18 mouse cellular contexts compared by ENCODE assay signal in genomic region chr8:120698426-120698825, GRCm38 (mm10). TPM values are rescaled to one million over a fixed set of nuclear protein-coding genes. Genes with fewer than 3 reads are reported as not detected.
DNase-seq lines count a peak whose midpoint lies in the region; ATAC-seq and TF ChIP-seq lines count a peak whose summit lies in the region.
"Had no signal": no experiment of that assay in that cellular context is flagged by ENCODE, and none has a peak within 500 bp of the region (broad histone marks: within the 10 kb centered on the region; RNA-seq: fewer than 3 reads in every experiment).

No protein-coding gene starts in this region.

- H3K27ac ChIP-seq in intestine, embryonic 14.5 days (ENCODE audit: low read depth), result peak overlapping the region; percentile 83
- no peak overlapping the region for H3K27ac ChIP-seq in intestine, postnatal 0 days (ENCODE audit: low read depth, low read length)
- H3K27ac ChIP-seq in liver, adult 2 months (replicated peaks; ENCODE audit: insufficient read depth, low read depth, low read length), result peak overlapping the region; percentile 39
- H3K27ac ChIP-seq in liver, postnatal 0 days (ENCODE audit: low read depth), result no peak overlapping the region
- H3K27ac ChIP-seq in stomach, embryonic 14.5 days (ENCODE audit: low read length), result peak overlapping the region; percentile 39; the same call in 1 of the 2 replicates
- no peak overlapping the region for H3K27ac ChIP-seq in midbrain, embryonic 11.5 days (ENCODE audit: low read depth, low read length)
- H3K27ac ChIP-seq: limb, embryonic 12.5 days; liver, embryonic 14.5 days; midbrain, embryonic 12.5 days; neural tube, embryonic 13.5 days had no signal

- H3K4me1 ChIP-seq in intestine, embryonic 14.5 days (replicated peaks; ENCODE audit: control insufficient read depth, insufficient read depth, low read length), result peaks cover 46% of the 10 kb centered on the region
- peaks cover 14% of the 10 kb centered on the region for H3K4me1 ChIP-seq in intestine, postnatal 0 days (replicated peaks; ENCODE audit: control insufficient read depth, insufficient read depth, low read length)
- H3K4me1 ChIP-seq in liver, adult 2 months (ENCODE audit: control insufficient read depth, insufficient read depth, low read length), result peaks cover 8% of the 10 kb centered on the region
- H3K4me1 ChIP-seq in liver, postnatal 0 days (ENCODE audit: insufficient read depth), result peaks cover 16% of the 10 kb centered on the region
- peaks cover 35% of the 10 kb centered on the region for H3K4me1 ChIP-seq in stomach, embryonic 14.5 days (ENCODE audit: control insufficient read depth, insufficient read depth, low read length)
- H3K4me1 ChIP-seq in midbrain, embryonic 11.5 days (ENCODE audit: control insufficient read depth, insufficient read depth, low read length), result no peaks in the 10 kb centered on the region; the same call in 1 of the 2 replicates
- H3K4me1 ChIP-seq: midbrain, embryonic 12.5 days had no signal

- WGBS in intestine, embryonic 14.5 days, result 55% methylated on average over 7 of the region's 7 CpGs
- WGBS in intestine, postnatal 0 days, result 69% methylated on average over 7 of the region's 7 CpGs
- 77% methylated on average over 7 of the region's 7 CpGs for WGBS in liver, adult 2 months
- WGBS in liver, postnatal 0 days (ENCODE audit: insufficient replicate concordance), result 70% methylated on average over 7 of the region's 7 CpGs
- 54% methylated on average over 7 of the region's 7 CpGs for WGBS in stomach, embryonic 14.5 days
- 92% methylated on average over 7 of the region's 7 CpGs for WGBS in midbrain, embryonic 11.5 days

- H3K79me2 ChIP-seq in liver, adult 2 months (ENCODE audit: control insufficient read depth, insufficient read depth, low read length), result no peaks in the 10 kb centered on the region

- no peak for TF ChIP-seq POLR2A in liver, adult 2 months (IDR thresholded peaks at IDR 0.05; ENCODE audit: extremely low read depth, insufficient read depth, low read length)

- no peak overlapping the region for H3K9ac ChIP-seq in intestine, embryonic 14.5 days (ENCODE audit: low read length)
- no peak overlapping the region for H3K9ac ChIP-seq in intestine, postnatal 0 days (ENCODE audit: low read depth, low read length)
- no peak overlapping the region for H3K9ac ChIP-seq in liver, adult 2 months (ENCODE audit: low read depth, low read length)
- H3K9ac ChIP-seq in liver, postnatal 0 days (replicated peaks), result no peak overlapping the region
- H3K9ac ChIP-seq in stomach, embryonic 14.5 days (replicated peaks; ENCODE audit: low read depth, low read length), result no peak overlapping the region
- H3K9ac ChIP-seq in midbrain, embryonic 11.5 days (ENCODE audit: low read length), result no peak overlapping the region
- H3K9ac ChIP-seq: forebrain, postnatal 0 days; limb, embryonic 12.5 days; liver, embryonic 14.5 days; midbrain, embryonic 12.5 days; neural tube, embryonic 13.5 days had no signal

- DNase-seq in intestine, embryonic 14.5 days (ENCODE audit: low spot score), result no peak
- DNase-seq in liver, adult 2 months (ENCODE audit: extremely low read depth, low read depth, low spot score), result no peak
- DNase-seq in liver, postnatal 0 days, result no peak
- peak; percentile 48 for DNase-seq in lung, postnatal 10 days
- no peak for DNase-seq in midbrain, embryonic 11.5 days (ENCODE audit: low spot score, missing footprints)
- DNase-seq: cerebellum, adult 9-10 months; forebrain, postnatal 0 days; layer of hippocampus, adult 9-11 months; right cerebral cortex, postnatal 25 days; thymus, adult 18-20 months had no signal

- no peak for TF ChIP-seq CTCF in intestine, postnatal 0 days (IDR thresholded peaks at IDR 0.05; ENCODE audit: low read depth)
- no peak for TF ChIP-seq CTCF in liver, adult 2 months (IDR thresholded peaks at IDR 0.05; ENCODE audit: low read depth, low read length)
- TF ChIP-seq CTCF in liver, postnatal 0 days (IDR thresholded peaks at IDR 0.05; ENCODE audit: low read depth), result no peak

- H3K27me3 ChIP-seq in intestine, embryonic 14.5 days (replicated peaks; ENCODE audit: control insufficient read depth, insufficient read depth, low read length), result no peaks in the 10 kb centered on the region
- no peaks in the 10 kb centered on the region for H3K27me3 ChIP-seq in intestine, postnatal 0 days (replicated peaks; ENCODE audit: control insufficient read depth, insufficient read depth, low read length)
- no peaks in the 10 kb centered on the region for H3K27me3 ChIP-seq in liver, adult 2 months (ENCODE audit: control insufficient read depth, insufficient read depth, low read length)
- H3K27me3 ChIP-seq in liver, postnatal 0 days (ENCODE audit: insufficient read depth, low read length), result no peaks in the 10 kb centered on the region
- H3K27me3 ChIP-seq in stomach, embryonic 14.5 days (ENCODE audit: control insufficient read depth, insufficient read depth, low read length), result no peaks in the 10 kb centered on the region
- no peaks in the 10 kb centered on the region for H3K27me3 ChIP-seq in midbrain, embryonic 11.5 days (ENCODE audit: control insufficient read depth, insufficient read depth, low read length)
- H3K27me3 ChIP-seq: neural tube, embryonic 13.5 days had no signal

- ATAC-seq in intestine, embryonic 14.5 days (replicated peaks; ENCODE audit: low FRiP score, low TSS enrichment, low read depth), result no peak
- ATAC-seq in intestine, postnatal 0 days, result no peak
- no peak for ATAC-seq in liver, postnatal 0 days
- no peak for ATAC-seq in stomach, embryonic 14.5 days (ENCODE audit: insufficient number of reproducible peaks, insufficient read depth, low FRiP score, low read depth)
- no peak for ATAC-seq in megakaryocyte, adult 5-6 weeks (ENCODE audit: poor library complexity, severe bottlenecking)
- no peak for ATAC-seq in midbrain, embryonic 11.5 days (ENCODE audit: low FRiP score)
- ATAC-seq: forebrain, postnatal 0 days had no signal

- no peaks in the 10 kb centered on the region for H3K36me3 ChIP-seq in intestine, embryonic 14.5 days (ENCODE audit: control insufficient read depth, insufficient read depth, low read length)
- no peaks in the 10 kb centered on the region for H3K36me3 ChIP-seq in intestine, postnatal 0 days (ENCODE audit: control insufficient read depth, insufficient read depth)
- no peaks in the 10 kb centered on the region for H3K36me3 ChIP-seq in liver, adult 2 months (ENCODE audit: control insufficient read depth, insufficient read depth, low read length)
- H3K36me3 ChIP-seq in liver, postnatal 0 days (replicated peaks; ENCODE audit: insufficient read depth, low read length), result no peaks in the 10 kb centered on the region
- H3K36me3 ChIP-seq in stomach, embryonic 14.5 days (ENCODE audit: control insufficient read depth, insufficient read depth, low read length), result no peaks in the 10 kb centered on the region
- H3K36me3 ChIP-seq in midbrain, embryonic 11.5 days (ENCODE audit: control insufficient read depth, insufficient read depth, low read length), result no peaks in the 10 kb centered on the region
- H3K36me3 ChIP-seq: limb, embryonic 12.5 days; midbrain, embryonic 12.5 days; neural tube, embryonic 13.5 days had no signal

- H3K9me3 ChIP-seq in intestine, embryonic 14.5 days (ENCODE audit: control insufficient read depth, low read length), result no peaks in the 10 kb centered on the region
- H3K9me3 ChIP-seq in intestine, postnatal 0 days (ENCODE audit: control insufficient read depth), result no peaks in the 10 kb centered on the region
- no peaks in the 10 kb centered on the region for H3K9me3 ChIP-seq in liver, postnatal 0 days (ENCODE audit: low read length)
- H3K9me3 ChIP-seq in stomach, embryonic 14.5 days (ENCODE audit: control insufficient read depth, low read depth, low read length), result no peaks in the 10 kb centered on the region; the same call in 1 of the 2 replicates
- H3K9me3 ChIP-seq in midbrain, embryonic 11.5 days (ENCODE audit: control insufficient read depth, low read length), result no peaks in the 10 kb centered on the region
- H3K9me3 ChIP-seq: midbrain, embryonic 12.5 days; neural tube, embryonic 13.5 days had no signal

- H3K4me3 ChIP-seq in intestine, embryonic 14.5 days (ENCODE audit: low read depth, low read length), result no peak overlapping the region
- no peak overlapping the region for H3K4me3 ChIP-seq in intestine, postnatal 0 days (ENCODE audit: low read depth, low read length)
- no peak overlapping the region for H3K4me3 ChIP-seq in liver, adult 2 months (ENCODE audit: insufficient read depth, low read depth, low read length)
- no peak overlapping the region for H3K4me3 ChIP-seq in liver, postnatal 0 days (ENCODE audit: low read depth, low read length)
- H3K4me3 ChIP-seq in stomach, embryonic 14.5 days (ENCODE audit: low read depth, low read length), result no peak overlapping the region
- no peak overlapping the region for H3K4me3 ChIP-seq in midbrain, embryonic 11.5 days (ENCODE audit: low read depth, low read length)
- H3K4me3 ChIP-seq: limb, embryonic 12.5 days; midbrain, embryonic 12.5 days; neural tube, embryonic 13.5 days had no signal

- no peak overlapping the region for H3K4me2 ChIP-seq in intestine, embryonic 14.5 days (ENCODE audit: low read length)
- no peak overlapping the region for H3K4me2 ChIP-seq in intestine, postnatal 0 days (replicated peaks; ENCODE audit: low read depth)
- H3K4me2 ChIP-seq in liver, postnatal 0 days (ENCODE audit: low read depth, low read length), result no peak overlapping the region
- no peak overlapping the region for H3K4me2 ChIP-seq in stomach, embryonic 14.5 days (replicated peaks; ENCODE audit: low read depth, low read length)
- H3K4me2 ChIP-seq in midbrain, embryonic 11.5 days, result no peak overlapping the region
- H3K4me2 ChIP-seq: limb, embryonic 12.5 days; midbrain, embryonic 12.5 days; neural tube, embryonic 13.5 days had no signal

- TF ChIP-seq EP300 in liver, postnatal 0 days (IDR thresholded peaks at IDR 0.05; ENCODE audit: low read depth), result no peak

RNA-seq across cellular contexts. Expression of gene Emc8, which starts 30.1 kb away (rescaled TPM):
- polyA plus RNA-seq in intestine, embryonic 14.5 days (2014; fragmentation: Nextera tagmentation; extraction: Ambion mirVana), result 290 and 294 TPM in 2 replicates
- polyA plus RNA-seq in intestine, postnatal 0 days (2015; fragmentation: Nextera tagmentation; extraction: Ambion mirVana), result 127 and 135 TPM in 2 replicates
- 6.7 and 11.9 TPM in 2 replicates for total RNA-seq in liver, adult 2 months (2014; rRNA removed)
- polyA plus RNA-seq in liver, adult 2 months (2012; rRNA removed), result 47.8 and 53.3 TPM in 2 replicates
- polyA plus RNA-seq in liver, postnatal 0 days (2015; fragmentation: Nextera tagmentation; extraction: Ambion mirVana), result 81.1 and 83.9 TPM in 2 replicates
- 244 and 254 TPM in 2 replicates for polyA plus RNA-seq in stomach, embryonic 14.5 days (2014; fragmentation: Nextera tagmentation; extraction: Ambion mirVana)
- 46.7 and 48.7 TPM in 2 replicates for total RNA-seq in megakaryocyte, adult 5-6 weeks (2015)
- total RNA-seq in megakaryocyte, adult 5-6 weeks (2017), result 41.6 and 51.3 TPM in 2 replicates
- 292 and 306 TPM in 2 replicates for polyA plus RNA-seq in midbrain, embryonic 11.5 days (2014; fragmentation: Nextera tagmentation; extraction: Ambion mirVana)

RNA-seq across cellular contexts. Expression of gene Cox4i1, which starts 30.4 kb away (rescaled TPM):
- polyA plus RNA-seq in intestine, embryonic 14.5 days (2014; fragmentation: Nextera tagmentation; extraction: Ambion mirVana), result 1,269 and 1,281 TPM in 2 replicates
- 2,406 and 2,420 TPM in 2 replicates for polyA plus RNA-seq in intestine, postnatal 0 days (2015; fragmentation: Nextera tagmentation; extraction: Ambion mirVana)
- total RNA-seq in liver, adult 2 months (2014; rRNA removed), result 706 and 858 TPM in 2 replicates
- 1,059 and 1,162 TPM in 2 replicates for polyA plus RNA-seq in liver, adult 2 months (2012; rRNA removed)
- polyA plus RNA-seq in liver, postnatal 0 days (2015; fragmentation: Nextera tagmentation; extraction: Ambion mirVana), result 1,191 and 1,240 TPM in 2 replicates
- 1,095 and 1,156 TPM in 2 replicates for polyA plus RNA-seq in stomach, embryonic 14.5 days (2014; fragmentation: Nextera tagmentation; extraction: Ambion mirVana)
- total RNA-seq in megakaryocyte, adult 5-6 weeks (2015), result 776 and 796 TPM in 2 replicates
- total RNA-seq in megakaryocyte, adult 5-6 weeks (2017), result 479 and 480 TPM in 2 replicates
- 937 and 953 TPM in 2 replicates for polyA plus RNA-seq in midbrain, embryonic 11.5 days (2014; fragmentation: Nextera tagmentation; extraction: Ambion mirVana)

RNA-seq across cellular contexts. Expression of gene Gm27021, which starts 30.5 kb away (rescaled TPM):
- 0.62 and 1.7 TPM in 2 replicates for polyA plus RNA-seq in intestine, embryonic 14.5 days (2014; fragmentation: Nextera tagmentation; extraction: Ambion mirVana)
- polyA plus RNA-seq in intestine, postnatal 0 days (2015; fragmentation: Nextera tagmentation; extraction: Ambion mirVana), result 1.0 and 1.9 TPM in 2 replicates
- 1.4 TPM in 1 of 2 replicates, not detected in the other for total RNA-seq in liver, adult 2 months (2014; rRNA removed)
- not detected in 2 replicates for polyA plus RNA-seq in liver, adult 2 months (2012; rRNA removed)
- polyA plus RNA-seq in liver, postnatal 0 days (2015; fragmentation: Nextera tagmentation; extraction: Ambion mirVana), result 0.58 and 1.4 TPM in 2 replicates
- 2.4 TPM in 1 of 2 replicates, not detected in the other for polyA plus RNA-seq in stomach, embryonic 14.5 days (2014; fragmentation: Nextera tagmentation; extraction: Ambion mirVana)
- not detected in 2 replicates for total RNA-seq in megakaryocyte, adult 5-6 weeks (2015)
- total RNA-seq in megakaryocyte, adult 5-6 weeks (2017), result 0.29 TPM in 1 of 2 replicates, not detected in the other
- 3.4 and 3.5 TPM in 2 replicates for polyA plus RNA-seq in midbrain, embryonic 11.5 days (2014; fragmentation: Nextera tagmentation; extraction: Ambion mirVana)
- total RNA-seq: gastrocnemius, adult 18-20 months had no signal

RNA-seq across cellular contexts. Expression of gene Irf8, which starts 37.7 kb away (rescaled TPM):
- polyA plus RNA-seq in intestine, embryonic 14.5 days (2014; fragmentation: Nextera tagmentation; extraction: Ambion mirVana), result 26.9 and 32.2 TPM in 2 replicates
- 79.5 and 92.3 TPM in 2 replicates for polyA plus RNA-seq in intestine, postnatal 0 days (2015; fragmentation: Nextera tagmentation; extraction: Ambion mirVana)
- total RNA-seq in liver, adult 2 months (2014; rRNA removed), result 5.5 and 7.6 TPM in 2 replicates
- 3.3 and 7.0 TPM in 2 replicates for polyA plus RNA-seq in liver, adult 2 months (2012; rRNA removed)
- 28.3 and 31.8 TPM in 2 replicates for polyA plus RNA-seq in liver, postnatal 0 days (2015; fragmentation: Nextera tagmentation; extraction: Ambion mirVana)
- polyA plus RNA-seq in stomach, embryonic 14.5 days (2014; fragmentation: Nextera tagmentation; extraction: Ambion mirVana), result 12.7 and 15.3 TPM in 2 replicates
- total RNA-seq in megakaryocyte, adult 5-6 weeks (2015), result 167 and 175 TPM in 2 replicates
- total RNA-seq in megakaryocyte, adult 5-6 weeks (2017), result 282 and 289 TPM in 2 replicates
- polyA plus RNA-seq in midbrain, embryonic 11.5 days (2014; fragmentation: Nextera tagmentation; extraction: Ambion mirVana), result 4.7 and 4.9 TPM in 2 replicates

RNA-seq across cellular contexts. Expression of gene 1190005I06Rik, which starts 51.0 kb away (rescaled TPM):
- polyA plus RNA-seq in intestine, embryonic 14.5 days (2014; fragmentation: Nextera tagmentation; extraction: Ambion mirVana), result 1.6 and 2.8 TPM in 2 replicates
- 3.9 and 4.0 TPM in 2 replicates for polyA plus RNA-seq in intestine, postnatal 0 days (2015; fragmentation: Nextera tagmentation; extraction: Ambion mirVana)
- 12.0 and 21.2 TPM in 2 replicates for total RNA-seq in liver, adult 2 months (2014; rRNA removed)
- polyA plus RNA-seq in liver, adult 2 months (2012; rRNA removed), result 11.9 and 15.3 TPM in 2 replicates
- 4.8 and 5.0 TPM in 2 replicates for polyA plus RNA-seq in liver, postnatal 0 days (2015; fragmentation: Nextera tagmentation; extraction: Ambion mirVana)
- 3.6 and 5.0 TPM in 2 replicates for polyA plus RNA-seq in stomach, embryonic 14.5 days (2014; fragmentation: Nextera tagmentation; extraction: Ambion mirVana)
- 0.18 TPM in 1 of 2 replicates, not detected in the other for total RNA-seq in megakaryocyte, adult 5-6 weeks (2015)
- not detected in 2 replicates for total RNA-seq in megakaryocyte, adult 5-6 weeks (2017)
- polyA plus RNA-seq in midbrain, embryonic 11.5 days (2014; fragmentation: Nextera tagmentation; extraction: Ambion mirVana), result 2.9 and 4.4 TPM in 2 replicates

Comparison
In these comparisons a context has a peak if more than half of its experiments do, and no peak if none do; other contexts are left out.
1. H3K27ac ChIP-seq: peak in intestine, embryonic 14.5 days (single experiment), liver, adult 2 months (single experiment) and stomach, embryonic 14.5 days (single experiment); none in intestine, postnatal 0 days (single experiment), liver, postnatal 0 days (single experiment) and midbrain, embryonic 11.5 days (single experiment).